Mouse (Mus musculus): ENCODE data around the gene Zmym6. TPM values are rescaled to one million over a fixed set of nuclear protein-coding genes. Genes with fewer than 3 reads are reported as not detected.

Gene Zmym6
- total RNA-seq, 2 experiments from 2014 or later: 8.0 to 8.9 TPM

Other genes with a start within 250 kb of the Zmym6 start
- 10 to 100 TPM; 19.8 to 20.8 TPM for gene Zmym4, start 109.2 kb upstream of the Zmym6 start, total RNA-seq (2021)
- 10 to 100 TPM; 72.2 to 78.2 TPM for gene Sfpq, start 56.1 kb upstream of the Zmym6 start, total RNA-seq (2021)
- gene Zmym1, start 16.2 kb upstream of the Zmym6 start, total RNA-seq (2021): 1 to 10 TPM; 5.2 to 5.9 TPM
- 1 to 10 TPM; 1.8 to 2.0 TPM for gene Tmem35b, start 46.3 kb downstream of the Zmym6 start, total RNA-seq (2021)
- under 1 TPM; 0.22 to 0.25 TPM for gene Dlgap3, start 91.8 kb downstream of the Zmym6 start, total RNA-seq (2021)
- 10 to 100 TPM; 48.8 to 52.1 TPM for gene Smim12, start 166.4 kb downstream of the Zmym6 start, total RNA-seq (2021)
- gene Gja4, start 236.7 kb downstream of the Zmym6 start, total RNA-seq (2021): 10 to 100 TPM; 12.8 to 13.0 TPM

Measured in heart, postnatal 36 days (tissue).